Mouse (Mus musculus) neutrophil, adult 59 days (primary cell): ENCODE data around the gene Gigyf1. TPM values are rescaled to one million over a fixed set of nuclear protein-coding genes. Genes with fewer than 3 reads are reported as not detected.

Experiments
- total RNA-seq, 2 experiments: library from RNA; stranded (reverse); gene quantifications; 1 replicate in 1 of 2; 2 replicates in 1 of 2; pipeline ENCODE4 v1.2.4; 2023

Gigyf1 gene
- total RNA-seq, result 10 to 100 TPM; 45.4 to 47.4 TPM

DNA sequence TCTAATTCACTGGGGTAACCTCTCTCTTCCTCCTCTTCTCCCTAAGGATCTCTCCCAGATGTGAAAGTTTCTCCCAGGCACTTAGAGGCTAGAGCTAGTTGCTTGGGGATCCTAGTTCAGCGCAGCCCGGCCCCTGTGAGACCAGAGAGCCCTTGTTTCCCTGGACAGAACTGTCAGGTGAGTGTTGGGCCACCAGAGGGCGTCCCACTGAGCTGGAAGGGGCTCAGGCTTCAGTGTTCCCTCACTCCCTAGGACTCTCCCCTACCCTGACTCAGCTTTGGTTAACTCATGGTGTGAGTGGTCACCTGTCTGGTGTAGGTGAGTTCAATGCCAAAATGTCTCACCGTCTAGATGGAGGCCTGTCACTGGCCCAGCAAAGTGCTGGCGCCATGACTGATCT, at the start of gene Gigyf1:
Gene Gigyf1, plus strand, starts transcription at position 113 of the 400 bp plus-strand sequence.

DNA sequence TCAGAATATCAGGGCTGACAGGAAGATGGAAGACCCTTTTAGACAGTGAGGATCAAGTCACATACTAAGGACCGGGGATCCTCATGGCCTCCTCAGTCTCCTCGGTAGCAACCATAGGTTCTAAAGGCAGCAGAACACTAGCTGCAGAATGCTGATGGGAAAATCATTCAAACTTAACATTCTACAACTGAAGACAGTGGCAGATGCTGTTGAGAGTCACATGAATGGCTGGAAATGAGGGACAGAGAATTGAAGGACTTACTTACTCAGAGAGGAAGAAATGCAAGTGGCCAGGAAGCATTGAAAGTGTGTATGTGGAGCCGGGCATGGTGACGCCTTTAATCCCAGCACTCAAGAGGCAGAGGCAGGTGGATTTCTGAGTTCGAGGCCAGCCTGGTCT, 41.4 kb upstream of the Gigyf1 start, which contains the start of gene Zan:
Gene Zan, minus strand, starts transcription at position 101 of the 400 bp plus-strand sequence.

DNA sequence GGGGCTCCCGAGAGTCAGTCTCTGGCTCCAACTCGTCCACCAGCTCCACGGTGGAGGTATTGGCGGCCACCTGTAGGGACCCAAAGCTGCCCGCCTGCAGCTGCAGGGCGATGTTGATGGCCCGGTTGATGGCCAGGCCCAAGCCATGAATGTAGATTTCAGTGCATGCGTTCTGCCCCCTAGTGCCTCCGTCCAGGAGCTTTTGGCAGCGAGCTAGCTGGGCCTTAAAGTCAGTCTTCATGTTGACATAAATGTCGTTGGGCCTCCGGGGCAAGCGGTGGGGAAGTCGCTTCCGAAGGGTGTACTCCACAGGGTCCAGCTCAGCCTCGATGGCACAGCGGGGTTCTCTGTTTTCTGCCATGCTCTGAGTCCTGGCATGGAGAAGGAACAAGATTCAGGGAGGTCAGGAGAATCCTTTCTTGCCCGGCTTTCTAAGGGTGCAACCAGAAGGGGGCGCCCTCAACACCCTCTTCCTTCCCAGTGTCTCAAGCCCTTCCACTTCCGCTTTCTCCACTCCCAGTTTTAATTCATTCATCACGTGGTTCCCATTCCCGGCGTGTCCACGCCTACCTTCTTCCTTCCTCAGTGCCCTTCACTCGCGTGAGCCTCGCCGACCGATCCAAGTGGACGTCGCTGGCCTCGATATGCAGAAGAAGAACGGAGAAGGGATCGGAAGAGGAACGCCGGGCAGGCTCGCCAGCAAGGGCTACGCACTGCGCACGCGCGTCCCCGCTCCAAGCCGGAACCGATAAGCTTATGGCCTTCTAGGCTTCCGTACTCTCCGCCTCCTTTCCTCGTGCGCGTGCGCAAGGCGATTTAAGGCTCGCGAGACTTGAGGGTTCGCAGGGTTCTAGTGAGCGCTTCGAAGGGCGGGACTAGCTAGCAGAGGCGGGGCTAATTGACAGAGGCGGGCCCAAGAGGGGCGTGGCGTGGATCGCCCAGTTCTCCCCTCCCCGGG, 16.4 kb upstream of the Gigyf1 start, which contains the start of gene Pop7:
Gene Pop7, minus strand, starts transcription at position 810 of the 958 bp plus-strand sequence.

DNA sequence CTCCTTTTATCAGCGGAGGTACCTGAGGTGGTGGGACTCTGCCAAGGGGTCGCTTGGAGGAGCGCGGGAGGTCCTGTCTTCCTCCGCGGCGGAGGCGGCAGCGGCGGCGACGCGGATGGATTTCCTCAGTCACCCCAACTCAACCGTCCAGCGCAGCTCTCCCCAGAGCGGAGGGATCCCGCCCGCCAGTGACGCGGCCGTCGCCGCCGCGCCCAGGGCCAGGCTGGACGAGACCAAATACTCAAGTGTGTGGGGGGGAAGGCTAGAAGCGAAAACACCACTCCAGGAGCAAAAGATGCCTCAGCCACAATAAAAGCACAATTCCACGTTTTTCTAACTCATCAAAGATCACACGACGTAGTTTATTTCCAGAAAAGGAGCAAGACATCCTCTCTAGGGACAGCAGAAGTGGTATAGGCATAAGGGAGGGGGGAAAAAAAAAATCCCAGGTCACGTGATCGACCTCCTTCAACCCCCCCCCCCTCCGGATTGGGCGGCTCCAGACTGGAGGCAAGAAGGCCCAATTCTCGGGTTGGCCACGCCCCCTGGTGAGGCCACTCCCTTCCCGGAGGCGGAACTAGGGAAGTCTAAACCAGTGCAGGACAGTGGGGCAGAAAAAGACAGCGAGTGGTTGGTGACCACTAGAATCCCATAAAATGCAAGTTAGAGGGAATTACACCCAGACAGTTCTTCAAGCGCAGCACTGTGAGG, 14.9 kb downstream of the Gigyf1 start, which contains the start of the genes Epo and Gnb2:
Gene Epo, minus strand, starts transcription at position 126 of the 711 bp plus-strand sequence.
Gene Gnb2, minus strand, starts transcription at position 394 of the 711 bp plus-strand sequence.

DNA sequence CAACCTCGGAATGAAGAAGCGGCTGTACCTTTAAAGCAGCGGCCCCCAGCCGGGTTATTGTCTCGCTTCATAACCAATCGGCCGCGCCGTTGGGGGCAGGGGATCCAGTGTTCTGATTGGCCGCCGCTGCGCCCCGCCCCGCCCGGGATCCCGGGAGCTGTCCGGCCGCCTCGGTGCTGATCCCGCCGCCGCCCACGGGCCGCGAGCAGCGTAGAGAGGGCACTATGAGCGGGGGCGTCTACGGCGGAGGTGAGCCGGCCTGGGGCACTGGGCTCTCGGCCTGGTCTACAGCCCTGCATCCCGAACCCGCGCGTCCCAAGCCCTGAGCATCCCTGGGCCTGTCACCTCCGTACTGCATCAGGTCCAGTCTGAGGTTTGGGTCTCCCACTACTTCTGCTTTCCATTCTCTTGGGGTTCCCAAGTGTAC, 35.1 kb downstream of the Gigyf1 start, which contains the start of gene Actl6b:
Gene Actl6b, plus strand, starts transcription at position 107 of the 427 bp plus-strand sequence.

DNA sequence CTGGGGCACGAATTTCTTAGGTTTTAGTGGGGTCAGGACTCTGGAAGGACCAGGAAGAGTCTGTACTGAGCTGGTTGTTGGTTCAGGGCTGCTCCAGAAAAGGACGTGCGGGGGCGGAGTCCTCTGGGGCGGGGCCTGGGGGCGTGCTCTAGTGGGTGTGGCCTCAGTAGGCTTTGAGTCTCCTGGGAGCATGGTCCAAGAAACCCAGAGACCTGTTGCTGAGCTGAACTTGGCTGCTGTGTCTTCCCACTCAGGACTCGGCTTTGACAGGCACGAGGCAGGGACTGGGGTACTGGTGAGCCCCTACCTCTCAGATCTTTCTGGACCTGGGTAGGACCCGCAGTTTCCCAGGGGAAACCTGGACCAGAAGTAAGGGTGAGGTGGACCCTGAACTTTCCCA, 51.3 kb downstream of the Gigyf1 start, which contains the start of gene Tfr2:
Gene Tfr2, plus strand, starts transcription at position 176 of the 400 bp plus-strand sequence.

Other genes starting within 250 kb of the Gigyf1 start
- gene Ache, start 231.0 kb upstream of the Gigyf1 start, total RNA-seq, result 1 to 10 TPM; 2.9 to 9.9 TPM
- 1 to 10 TPM; 3.0 to 3.9 TPM for gene Ufsp1, start 223.9 kb upstream of the Gigyf1 start, total RNA-seq
- 100 to 1,000 TPM; 207 to 230 TPM for gene Srrt, start 210.9 kb upstream of the Gigyf1 start, total RNA-seq
- 1 to 10 TPM; 7.5 to 10.0 TPM for gene Trip6, start 204.1 kb upstream of the Gigyf1 start, total RNA-seq
- 10 to 100 TPM; 36.7 to 37.4 TPM for gene Slc12a9, start 185.0 kb upstream of the Gigyf1 start, total RNA-seq
- gene Ephb4, start 168.4 kb upstream of the Gigyf1 start, total RNA-seq, result under 1 TPM; 0.13 to 0.20 TPM
- under 1 TPM; 0.07 to 0.18 TPM for gene Zan, start 41.5 kb upstream of the Gigyf1 start, total RNA-seq
- gene Pop7, start 16.0 kb upstream of the Gigyf1 start, total RNA-seq, result 10 to 100 TPM; 13.8 to 20.5 TPM
- gene Epo, start 14.7 kb downstream of the Gigyf1 start, total RNA-seq, result not detected
- 100 to 1,000 TPM; 919 to 975 TPM for gene Gnb2, start 15.0 kb downstream of the Gigyf1 start, total RNA-seq
- not detected for gene Actl6b, start 35.0 kb downstream of the Gigyf1 start, total RNA-seq
- gene Tfr2, start 51.3 kb downstream of the Gigyf1 start, total RNA-seq, result 1 to 10 TPM; 3.9 to 5.5 TPM
- 10 to 100 TPM; 47.6 to 59.4 TPM for gene Mospd3, start 82.5 kb downstream of the Gigyf1 start, total RNA-seq
- gene Pcolce, start 95.2 kb downstream of the Gigyf1 start, total RNA-seq, result under 1 TPM; 0.58 to 0.62 TPM
- gene Fbxo24, start 110.5 kb downstream of the Gigyf1 start, total RNA-seq, result under 1 TPM; 0.22 to 0.38 TPM
- gene Lrch4, start 110.6 kb downstream of the Gigyf1 start, total RNA-seq, result 100 to 1,000 TPM; 231 to 234 TPM
- gene Gm20605, start 110.6 kb downstream of the Gigyf1 start, total RNA-seq, result 10 to 100 TPM; 43.2 to 44.0 TPM
- 10 to 100 TPM; 63.8 to 70.2 TPM for gene Sap25, start 122.8 kb downstream of the Gigyf1 start, total RNA-seq
- under 1 TPM in 1 of 2 experiments, not detected in 1; 0.33 TPM for gene Irs3, start 127.2 kb downstream of the Gigyf1 start, total RNA-seq
- gene Agfg2, start 166.2 kb downstream of the Gigyf1 start, total RNA-seq, result 10 to 100 TPM; 24.1 to 25.5 TPM
- 1 to 10 TPM in 1 of 2 experiments, under 1 TPM in 1; 0.60 to 1.1 TPM for gene Nyap1, start 223.1 kb downstream of the Gigyf1 start, total RNA-seq
- 100 to 1,000 TPM; 304 to 318 TPM for gene Tsc22d4, start 227.2 kb downstream of the Gigyf1 start, total RNA-seq